Mouse (Mus musculus) ovary, postnatal 14 days (tissue): ENCODE results near the gene Oxnad1.

ENCODE experiments used
- DNase-seq: peaks from one replicate; pipeline ENCODE4 v3.0.0; 2022; ENCODE audit warnings: low spot score

Oxnad1 gene

GRCm38 (mm10) chr14:32145401-32145800, 60.2 kb downstream of the Oxnad1 start:
- no peak for DNase-seq

GRCm38 (mm10) chr14:32145809-32146511, 60.8 kb downstream of the Oxnad1 start:
- DNase-seq, result no peak

- DNase-seq, result no peak
These were observed 61.4 kb downstream of the Oxnad1 start for GRCm38 (mm10) chr14:32146578-32146977.

GRCm38 (mm10) chr14:32150872-32151271, 65.7 kb downstream of the Oxnad1 start:
- no peak for DNase-seq

- no peak for DNase-seq
These were observed 67.2 kb downstream of the Oxnad1 start for GRCm38 (mm10) chr14:32152243-32152965.
